Mouse (Mus musculus): ENCODE results near the gene Nuf2. TPM values are rescaled to one million over a fixed set of nuclear protein-coding genes. Genes with fewer than 3 reads are reported as not detected.

The Nuf2 gene
- polyA plus RNA-seq, 1 experiment from 2014 or later: 77.4 TPM

GRCm38 (mm10) chr1:169471185-169471584 lies 60.1 kb downstream of the Nuf2 start:
- DNase-seq (no peak), ATAC-seq (ENCODE audit: insufficient read depth) (no peak)
- H3K4me2 ChIP-seq: no peak overlapping the region
- no peaks in the 10 kb centered on the region for H3K36me3 ChIP-seq (ENCODE audit: insufficient read depth)
- H3K4me3 ChIP-seq (ENCODE audit: low read depth, low read length): no peak overlapping the region
- H3K9ac ChIP-seq: no peak overlapping the region
- no peak for TF ChIP-seq CTCF (IDR thresholded peaks at IDR 0.05; ENCODE audit: low read depth)
- 76% methylated on average over 3 of the region's 3 CpGs for WGBS
- no peaks in the 10 kb centered on the region for H3K4me1 ChIP-seq (ENCODE audit: insufficient read depth)
- no peak overlapping the region for H3K27ac ChIP-seq (ENCODE audit: low read depth)
- no peaks in the 10 kb centered on the region for H3K27me3 ChIP-seq (ENCODE audit: insufficient read depth, low read length)
- no peaks in the 10 kb centered on the region for H3K9me3 ChIP-seq (ENCODE audit: low read depth, low read length)

- no peaks in the 10 kb centered on the region for H3K9me3 ChIP-seq (ENCODE audit: low read depth, low read length)
- DNase-seq (no peak), ATAC-seq (ENCODE audit: insufficient read depth) (no peak)
- no peaks in the 10 kb centered on the region for H3K4me1 ChIP-seq (ENCODE audit: insufficient read depth)
- no peak overlapping the region for H3K4me2 ChIP-seq
- WGBS: 82% methylated on average over 5 of the region's 5 CpGs
- no peaks in the 10 kb centered on the region for H3K27me3 ChIP-seq (ENCODE audit: insufficient read depth, low read length)
- H3K36me3 ChIP-seq (ENCODE audit: insufficient read depth): no peaks in the 10 kb centered on the region
- no peak overlapping the region for H3K9ac ChIP-seq
- H3K4me3 ChIP-seq (ENCODE audit: low read depth, low read length): no peak overlapping the region
- no peak overlapping the region for H3K27ac ChIP-seq (ENCODE audit: low read depth)
- TF ChIP-seq CTCF (IDR thresholded peaks at IDR 0.05; ENCODE audit: low read depth): no peak
Measured at GRCm38 (mm10) chr1:169467791-169468190, 63.5 kb downstream of the Nuf2 start.

GRCm38 (mm10) chr1:169462386-169463115 lies 68.7 kb downstream of the Nuf2 start:
- H3K4me1 ChIP-seq (ENCODE audit: insufficient read depth): no peaks in the 10 kb centered on the region
- 72% methylated on average over 15 of the region's 15 CpGs for WGBS

GRCm38 (mm10) chr1:169459071-169459782 lies 72.0 kb downstream of the Nuf2 start:
- H3K9ac ChIP-seq: no peak overlapping the region
- DNase-seq: peak; percentile 95
- H3K36me3 ChIP-seq (ENCODE audit: insufficient read depth): no peaks in the 10 kb centered on the region
- no peak overlapping the region for H3K4me3 ChIP-seq (ENCODE audit: low read depth, low read length)
- H3K4me1 ChIP-seq (ENCODE audit: insufficient read depth): no peaks in the 10 kb centered on the region
- WGBS: 14% methylated on average over 11 of the region's 11 CpGs
- H3K27ac ChIP-seq (ENCODE audit: low read depth): no peak overlapping the region
- H3K27me3 ChIP-seq (ENCODE audit: insufficient read depth, low read length): no peaks in the 10 kb centered on the region
- H3K4me2 ChIP-seq: peak overlapping the region; percentile 52
- peak; percentile 90 for TF ChIP-seq CTCF (IDR thresholded peaks at IDR 0.05; ENCODE audit: low read depth)
- no peaks in the 10 kb centered on the region for H3K9me3 ChIP-seq (ENCODE audit: low read depth, low read length)
- peak; percentile 70 for ATAC-seq (ENCODE audit: insufficient read depth)

More at GRCm38 (mm10) chr1:169462386-169463115, 68.7 kb downstream of the Nuf2 start:
- no peak for TF ChIP-seq CTCF (IDR thresholded peaks at IDR 0.05; ENCODE audit: low read depth)
- Histone ChIP-seq H3K36me3 (ENCODE audit: insufficient read depth) (no peaks in the 10 kb centered on the region), H3K27me3 (ENCODE audit: insufficient read depth, low read length) (no peaks in the 10 kb centered on the region), H3K9me3 (ENCODE audit: low read depth, low read length) (no peaks in the 10 kb centered on the region), H3K9ac (no peak overlapping the region), H3K27ac (ENCODE audit: low read depth) (no peak overlapping the region), H3K4me3 (ENCODE audit: low read depth, low read length) (no peak overlapping the region), H3K4me2 (no peak overlapping the region)
- DNase-seq (no peak), ATAC-seq (ENCODE audit: insufficient read depth) (no peak)

Other genes with a start within 250 kb of the Nuf2 start
- gene Rgs5, start 124.0 kb upstream of the Nuf2 start, polyA plus RNA-seq (2014; fragmentation: Nextera tagmentation; extraction: Ambion mirVana): 8.8 TPM in 2 replicates
- 2.9 and 4.4 TPM in 2 replicates for gene Rgs4, start 216.2 kb upstream of the Nuf2 start, polyA plus RNA-seq (2014; fragmentation: Nextera tagmentation; extraction: Ambion mirVana)